Mouse (Mus musculus) adrenal gland, postnatal 25 days (tissue): ENCODE results near the gene Gm8297. TPM values are rescaled to one million over a fixed set of nuclear protein-coding genes. Genes with fewer than 3 reads are reported as not detected.
"Not testable (repeated sequence)": the region's sequence is repeated elsewhere in the genome, so short reads cannot be mapped to it uniquely, and the experiment has no call there.

Experiments
- DNase-seq: peaks from one replicate; pipeline ENCODE4 v3.0.0; 2021; ENCODE audit warnings: mixed read lengths
- long read RNA-seq: library from polyadenylated mRNA; stranded (forward); transcript quantifications from one replicate; pipeline ENCODE4 v2.0.0, GENCODE M21; 2021
- total RNA-seq: library from RNA; stranded (reverse); gene quantifications from 2 replicates; pipeline ENCODE4 v1.2.3, GENCODE M21; 2021

Gene Gm8297
- total RNA-seq: not detected in 2 replicates
- long read RNA-seq: 0 reads

GRCm38 (mm10) chr14:4983635-4984034 lies at the start of gene Gm8297:
TSS of gene Gm8297 (plus strand) at chr14:4983935.
- not testable (repeated sequence) for DNase-seq

- not testable (repeated sequence) for DNase-seq
These were observed 31.9 kb downstream of the Gm8297 start, which contains the start of gene Gm3298 for GRCm38 (mm10) chr14:5015591-5015990. TSS of gene Gm3298 (plus strand) at chr14:5015891.

Other genes starting within 250 kb of the Gm8297 start
- gene Gm9602, start 207.6 kb upstream of the Gm8297 start, total RNA-seq: not detected in 2 replicates
- not detected in 2 replicates for gene Gm3269, start 145.8 kb upstream of the Gm8297 start, total RNA-seq
- gene Gm3264, start 128.4 kb upstream of the Gm8297 start, total RNA-seq: 0.97 TPM in 1 of 2 replicates, not detected in the other
- not detected in 2 replicates for gene Gm3278, start 91.5 kb upstream of the Gm8297 start, total RNA-seq
- not detected in 2 replicates for gene Gm3298, start 32.0 kb downstream of the Gm8297 start, total RNA-seq
- gene 4930555G01Rik, start 66.7 kb downstream of the Gm8297 start, total RNA-seq: not detected in 2 replicates
- gene Gm8281, start 87.1 kb downstream of the Gm8297 start, total RNA-seq: not detected in 2 replicates
- gene Gm8279, start 147.6 kb downstream of the Gm8297 start, total RNA-seq: not detected in 2 replicates
- gene Gm3317, start 180.6 kb downstream of the Gm8297 start, total RNA-seq: not detected in 2 replicates
- gene Gm8271, start 201.9 kb downstream of the Gm8297 start, total RNA-seq: not detected in 2 replicates